8 mouse cellular contexts compared by ENCODE assay signal in genomic region chr11:59263870-59264563, GRCm38 (mm10). TPM values are rescaled to one million over a fixed set of nuclear protein-coding genes. Genes with fewer than 3 reads are reported as not detected.
DNase-seq lines count a peak whose midpoint lies in the region; ATAC-seq and TF ChIP-seq lines count a peak whose summit lies in the region.

No protein-coding gene starts in this region.

- peak overlapping the region; percentile 73 for H3K27ac ChIP-seq in embryonic facial prominence, embryonic 10.5 days (replicated peaks)
- peak overlapping the region; percentile 71 for H3K27ac ChIP-seq in hindbrain, embryonic 11.5 days (ENCODE audit: low read depth, low read length)
- peak overlapping the region; percentile 87 for H3K27ac ChIP-seq in midbrain, embryonic 10.5 days (replicated peaks)
- no peak overlapping the region for H3K27ac ChIP-seq in stomach, postnatal 0 days (replicated peaks)

- H3K27me3 ChIP-seq in embryonic facial prominence, embryonic 10.5 days (replicated peaks; ENCODE audit: low read depth, poor library complexity, severe bottlenecking) = peaks cover 85% of the 10 kb centered on the region
- peaks cover 25% of the 10 kb centered on the region for H3K27me3 ChIP-seq in hindbrain, embryonic 11.5 days (ENCODE audit: control insufficient read depth, insufficient read depth, low read length)
- peaks cover 94% of the 10 kb centered on the region for H3K27me3 ChIP-seq in midbrain, embryonic 10.5 days (ENCODE audit: low read depth, poor library complexity, severe bottlenecking)
- no peaks in the 10 kb centered on the region; the same call in 1 of the 2 replicates for H3K27me3 ChIP-seq in stomach, postnatal 0 days (ENCODE audit: control insufficient read depth, insufficient read depth, low read length)

- peak overlapping the region; percentile 62 for H3K4me3 ChIP-seq in embryonic facial prominence, embryonic 10.5 days
- H3K4me3 ChIP-seq in hindbrain, embryonic 11.5 days (ENCODE audit: low read depth, low read length) = peak overlapping the region; percentile 41
- peak overlapping the region; percentile 60 for H3K4me3 ChIP-seq in midbrain, embryonic 10.5 days
- peak overlapping the region; percentile 54 for H3K4me3 ChIP-seq in stomach, postnatal 0 days (ENCODE audit: low read depth, low read length)

- TF ChIP-seq EP300 in stomach, postnatal 0 days (optimal IDR thresholded peaks at IDR 0.05) = no peak

- peak; percentile 68 for TF ChIP-seq CTCF in stomach, postnatal 0 days (IDR thresholded peaks at IDR 0.05; ENCODE audit: low read depth)

- H3K4me2 ChIP-seq in hindbrain, embryonic 11.5 days (replicated peaks; ENCODE audit: low read depth, low read length) = peak overlapping the region; percentile 76
- H3K4me2 ChIP-seq in stomach, postnatal 0 days (replicated peaks; ENCODE audit: low read depth) = peak overlapping the region; percentile 90

- peaks cover 31% of the 10 kb centered on the region for H3K4me1 ChIP-seq in embryonic facial prominence, embryonic 10.5 days
- H3K4me1 ChIP-seq in hindbrain, embryonic 11.5 days (replicated peaks; ENCODE audit: control insufficient read depth, insufficient read depth, low read length) = peaks cover 5% of the 10 kb centered on the region
- H3K4me1 ChIP-seq in midbrain, embryonic 10.5 days = peaks cover 48% of the 10 kb centered on the region
- H3K4me1 ChIP-seq in stomach, postnatal 0 days (replicated peaks; ENCODE audit: control insufficient read depth, insufficient read depth) = peaks cover 4% of the 10 kb centered on the region; the same call in 1 of the 2 replicates

- WGBS in embryonic facial prominence, embryonic 10.5 days = under 1% methylated on average over 56 of the region's 56 CpGs
- WGBS in hindbrain, embryonic 11.5 days = under 1% methylated on average over 55 of the region's 56 CpGs
- under 1% methylated on average over 56 of the region's 56 CpGs for WGBS in midbrain, embryonic 10.5 days
- WGBS in stomach, postnatal 0 days = 1% methylated on average over 54 of the region's 56 CpGs

- intact Hi-C loops in left cerebral cortex, postnatal 4 days (cut with DNase I) = no loop called here

- peak; percentile 53 for DNase-seq in right cerebral cortex, postnatal 14 days
- no peak for DNase-seq in right cerebral cortex, adult 18-20 months
- peak; percentile 71 for DNase-seq in embryonic facial prominence, embryonic 10.5 days (ENCODE audit: low spot score)
- peak; percentile 82 for DNase-seq in hindbrain, embryonic 11.5 days (ENCODE audit: low spot score)
- peak; percentile 78 for DNase-seq in left cerebral cortex, postnatal 4 days
- DNase-seq in midbrain, embryonic 10.5 days (ENCODE audit: low spot score) = peak; percentile 86
- peak; percentile 66 for DNase-seq in stomach, postnatal 0 days (ENCODE audit: low spot score)

- H3K36me3 ChIP-seq in embryonic facial prominence, embryonic 10.5 days (replicated peaks) = no peaks in the 10 kb centered on the region
- H3K36me3 ChIP-seq in hindbrain, embryonic 11.5 days (ENCODE audit: control insufficient read depth, insufficient read depth, low read length) = no peaks in the 10 kb centered on the region
- peaks cover 5% of the 10 kb centered on the region for H3K36me3 ChIP-seq in midbrain, embryonic 10.5 days
- H3K36me3 ChIP-seq in stomach, postnatal 0 days (ENCODE audit: control insufficient read depth, insufficient read depth, low read length) = no peaks in the 10 kb centered on the region

- 0 out of 2 replicates have a peak, but pooled peaks cover 7% of the 10 kb centered on the region for H3K9me3 ChIP-seq in embryonic facial prominence, embryonic 10.5 days
- no peaks in the 10 kb centered on the region for H3K9me3 ChIP-seq in hindbrain, embryonic 11.5 days (ENCODE audit: control insufficient read depth, low read length)
- H3K9me3 ChIP-seq in midbrain, embryonic 10.5 days (replicated peaks) = peaks cover 11% of the 10 kb centered on the region
- no peaks in the 10 kb centered on the region for H3K9me3 ChIP-seq in stomach, postnatal 0 days (ENCODE audit: control insufficient read depth, low read length)

- peak overlapping the region; percentile 64 for H3K9ac ChIP-seq in hindbrain, embryonic 11.5 days (ENCODE audit: low read depth, low read length)
- peak overlapping the region; percentile 64 for H3K9ac ChIP-seq in stomach, postnatal 0 days (ENCODE audit: low read length)

- peak; percentile 92 for ATAC-seq in hindbrain, embryonic 11.5 days (ENCODE audit: low FRiP score)
- ATAC-seq in stomach, postnatal 0 days (ENCODE audit: low FRiP score, low TSS enrichment) = peak; percentile 56; the same call in 1 of the 2 replicates
- ATAC-seq in megakaryocyte-erythroid progenitor cell, adult 5-6 weeks (replicated peaks; ENCODE audit: low FRiP score, low TSS enrichment, poor library complexity, severe bottlenecking) = no peak

RNA-seq across cellular contexts. Expression of gene Wnt3a, which starts 26.5 kb away (rescaled TPM):
- 0.77 and 1.7 TPM in 2 replicates for polyA plus RNA-seq in embryonic facial prominence, embryonic 10.5 days (2016; fragmentation: Nextera tagmentation; extraction: Ambion mirVana)
- polyA plus RNA-seq in hindbrain, embryonic 11.5 days (2014; fragmentation: Nextera tagmentation; extraction: Ambion mirVana) = 3.9 and 4.0 TPM in 2 replicates
- total RNA-seq in left cerebral cortex, postnatal 4 days (2021) = not detected
- 5.3 and 8.7 TPM in 2 replicates for polyA plus RNA-seq in midbrain, embryonic 10.5 days (2016; fragmentation: Nextera tagmentation; extraction: Ambion mirVana)
- 2.0 and 2.5 TPM in 2 replicates for polyA plus RNA-seq in stomach, postnatal 0 days (2015; fragmentation: Nextera tagmentation; extraction: Ambion mirVana)
- not detected in 2 replicates for total RNA-seq in megakaryocyte-erythroid progenitor cell, adult 5-6 weeks (2014; fragmentation: Nextera tagmentation)
- not detected in 2 replicates for total RNA-seq in megakaryocyte-erythroid progenitor cell, adult 5-6 weeks (2017)

RNA-seq across cellular contexts. Expression of gene Arf1, which starts 35.9 kb away (rescaled TPM):
- polyA plus RNA-seq in embryonic facial prominence, embryonic 10.5 days (2016; fragmentation: Nextera tagmentation; extraction: Ambion mirVana) = 645 and 651 TPM in 2 replicates
- polyA plus RNA-seq in hindbrain, embryonic 11.5 days (2014; fragmentation: Nextera tagmentation; extraction: Ambion mirVana) = 610 and 623 TPM in 2 replicates
- 100 to 1,000 TPM; 389 TPM for total RNA-seq in left cerebral cortex, postnatal 4 days (2021)
- 633 and 659 TPM in 2 replicates for polyA plus RNA-seq in midbrain, embryonic 10.5 days (2016; fragmentation: Nextera tagmentation; extraction: Ambion mirVana)
- 536 and 549 TPM in 2 replicates for polyA plus RNA-seq in stomach, postnatal 0 days (2015; fragmentation: Nextera tagmentation; extraction: Ambion mirVana)
- total RNA-seq in megakaryocyte-erythroid progenitor cell, adult 5-6 weeks (2014; fragmentation: Nextera tagmentation) = 163 and 217 TPM in 2 replicates
- total RNA-seq in megakaryocyte-erythroid progenitor cell, adult 5-6 weeks (2017) = 282 and 284 TPM in 2 replicates

RNA-seq across cellular contexts. Expression of gene Wnt9a, which starts 42.7 kb away (rescaled TPM):
- polyA plus RNA-seq in embryonic facial prominence, embryonic 10.5 days (2016; fragmentation: Nextera tagmentation; extraction: Ambion mirVana) = 2.3 and 2.6 TPM in 2 replicates
- polyA plus RNA-seq in hindbrain, embryonic 11.5 days (2014; fragmentation: Nextera tagmentation; extraction: Ambion mirVana) = 2.7 and 3.8 TPM in 2 replicates
- 1 to 10 TPM; 3.4 to 4.3 TPM for total RNA-seq in left cerebral cortex, postnatal 4 days (2021)
- 7.8 and 9.7 TPM in 2 replicates for polyA plus RNA-seq in midbrain, embryonic 10.5 days (2016; fragmentation: Nextera tagmentation; extraction: Ambion mirVana)
- 2.3 and 2.8 TPM in 2 replicates for polyA plus RNA-seq in stomach, postnatal 0 days (2015; fragmentation: Nextera tagmentation; extraction: Ambion mirVana)
- not detected in 2 replicates for total RNA-seq in megakaryocyte-erythroid progenitor cell, adult 5-6 weeks (2014; fragmentation: Nextera tagmentation)
- not detected in 2 replicates for total RNA-seq in megakaryocyte-erythroid progenitor cell, adult 5-6 weeks (2017)

RNA-seq across cellular contexts. Expression of gene 2310033P09Rik, which starts 55.9 kb away (rescaled TPM):
- polyA plus RNA-seq in embryonic facial prominence, embryonic 10.5 days (2016; fragmentation: Nextera tagmentation; extraction: Ambion mirVana) = 43.9 and 46.0 TPM in 2 replicates
- polyA plus RNA-seq in hindbrain, embryonic 11.5 days (2014; fragmentation: Nextera tagmentation; extraction: Ambion mirVana) = 33.4 and 40.9 TPM in 2 replicates
- total RNA-seq in left cerebral cortex, postnatal 4 days (2021) = 10 to 100 TPM; 15.5 to 18.6 TPM
- polyA plus RNA-seq in midbrain, embryonic 10.5 days (2016; fragmentation: Nextera tagmentation; extraction: Ambion mirVana) = 46.8 and 52.2 TPM in 2 replicates
- 21.3 and 21.5 TPM in 2 replicates for polyA plus RNA-seq in stomach, postnatal 0 days (2015; fragmentation: Nextera tagmentation; extraction: Ambion mirVana)
- total RNA-seq in megakaryocyte-erythroid progenitor cell, adult 5-6 weeks (2014; fragmentation: Nextera tagmentation) = 16.6 and 36.0 TPM in 2 replicates
- total RNA-seq in megakaryocyte-erythroid progenitor cell, adult 5-6 weeks (2017) = 15.4 and 17.6 TPM in 2 replicates
